Mouse (Mus musculus): ENCODE measurements around the gene Cacna1c.

GRCm38 (mm10) chr6:118735145-118735544 is 461.1 kb downstream of the Cacna1c start:
- no peak for TF ChIP-seq GATA1 (IDR thresholded peaks at IDR 0.05; ENCODE audit: borderline replicate concordance, low read length)
- TF ChIP-seq FLI1 (IDR thresholded peaks at IDR 0.05; ENCODE audit: low read length) = no peak

Measured in megakaryocyte, embryonic 14.5 days (primary cell).